Mouse (Mus musculus) liver, adult 2 months (tissue): ENCODE results near the gene Plch1.

Experiments
- CTCF ChIP-seq: fragments of 200-500 bp; IDR thresholded peaks from 2 replicates; pipeline ENCODE4 v1.5.1; 2011; ENCODE audit warnings: low read depth, low read length, control low read depth
- POLR2A ChIP-seq: fragments of 200-500 bp; IDR thresholded peaks from 2 replicates; pipeline ENCODE4 v1.6.1; 2011; ENCODE audit warnings: low read length, control low read depth; ENCODE audit not compliant: insufficient read depth; ENCODE audit errors: extremely low read depth

- TF ChIP-seq CTCF, result no peak
- TF ChIP-seq POLR2A, result no peak
Observed at GRCm38 (mm10) chr3:63823874-63824400, 75.3 kb downstream of the Plch1 start.
